Mouse (Mus musculus): ENCODE results near the gene Rab29. TPM values are rescaled to one million over a fixed set of nuclear protein-coding genes. Genes with fewer than 3 reads are reported as not detected.

Rab29 gene
- polyA plus RNA-seq, 1 experiment = 27.0 TPM

DNA sequence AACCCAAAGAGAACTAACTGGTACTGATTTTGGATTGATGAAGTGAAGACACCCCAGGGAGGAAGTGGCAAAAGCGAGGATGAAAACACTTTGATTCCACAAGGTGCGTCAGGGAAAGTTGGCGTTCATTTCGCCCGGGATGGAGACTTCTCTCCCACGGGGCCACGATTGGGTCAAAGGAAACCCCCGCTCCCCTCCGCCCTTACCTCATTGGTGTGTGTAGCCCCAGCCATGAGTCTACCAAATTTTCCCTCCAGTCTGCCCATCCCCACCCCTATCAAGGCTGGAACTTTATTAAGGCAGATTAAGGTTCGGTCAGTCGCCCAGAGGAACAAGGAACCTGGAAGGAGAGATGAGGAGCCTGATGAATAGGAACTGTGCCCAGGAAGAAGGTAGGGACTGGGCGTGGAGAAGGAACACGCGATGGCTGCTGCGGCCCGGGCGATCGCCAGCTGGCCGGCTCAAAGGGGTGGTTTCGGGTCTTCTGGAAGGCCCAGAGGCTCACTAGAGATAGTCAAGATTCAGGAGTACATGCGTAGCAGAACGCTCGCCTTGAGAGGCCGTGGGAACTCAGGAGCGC, 39.7 kb upstream of the Rab29 start, which contains the start of gene Slc41a1:
Gene Slc41a1 (plus strand): TSS at position 287 of the 580 bp plus-strand sequence.
- WGBS = 4% methylated on average over 25 of the region's 25 CpGs
- H3K27me3 ChIP-seq (replicated peaks; ENCODE audit: control insufficient read depth, insufficient read depth, low read length) = no peaks in the 10 kb centered on the region
- H3K4me1 ChIP-seq (ENCODE audit: control insufficient read depth, insufficient read depth, low read length) = no peaks in the 10 kb centered on the region; the same call in 1 of the 2 replicates
- H3K36me3 ChIP-seq (ENCODE audit: control insufficient read depth, insufficient read depth, low read length) = no peaks in the 10 kb centered on the region
- H3K4me3 ChIP-seq (ENCODE audit: insufficient read depth, low read depth, low read length) = peak within 1 kb of the TSS; percentile 65
- no peak for TF ChIP-seq POLR2A (IDR thresholded peaks at IDR 0.05; ENCODE audit: low read depth, low read length)
- TF ChIP-seq CTCF (conservative IDR thresholded peaks at IDR 0.05; ENCODE audit: insufficient read depth, insufficient read length, low read depth, low read length) = no peak
- DNase-seq = no peak
- peak within 1 kb of the TSS; percentile 74 for H3K27ac ChIP-seq (ENCODE audit: insufficient read depth, low read depth, low read length)

DNA sequence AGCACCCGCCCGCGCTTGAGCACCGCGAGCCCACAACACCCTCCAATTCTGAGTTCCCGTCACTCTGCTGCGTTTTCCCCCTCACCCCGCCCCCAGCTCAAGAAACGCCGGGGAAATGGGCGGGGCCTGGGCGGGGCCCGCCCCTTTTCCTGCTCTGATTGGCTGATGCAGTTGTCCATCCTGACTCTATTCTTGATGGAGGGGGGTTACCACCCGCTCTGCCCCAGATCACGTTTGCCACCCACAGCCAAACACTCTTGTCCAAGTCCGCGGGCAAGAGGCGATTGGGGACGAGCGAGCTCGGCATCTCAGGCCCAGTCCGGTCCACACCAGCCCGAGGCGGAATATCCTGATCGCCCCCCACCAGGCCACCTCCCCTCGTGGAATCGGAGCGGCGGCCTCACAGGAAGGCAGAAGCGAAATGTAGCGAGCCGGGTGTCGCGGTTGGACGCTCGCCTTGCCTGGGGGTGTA, 39.2 kb upstream of the Rab29 start:
- Histone ChIP-seq H3K27ac (ENCODE audit: insufficient read depth, low read depth, low read length) (peak overlapping the region; percentile 74), H3K36me3 (ENCODE audit: control insufficient read depth, insufficient read depth, low read length) (no peaks in the 10 kb centered on the region), H3K4me3 (ENCODE audit: insufficient read depth, low read depth, low read length) (peak overlapping the region; percentile 65), H3K4me1 (ENCODE audit: control insufficient read depth, insufficient read depth, low read length) (no peaks in the 10 kb centered on the region; the same call in 1 of the 2 replicates), H3K27me3 (replicated peaks; ENCODE audit: control insufficient read depth, insufficient read depth, low read length) (no peaks in the 10 kb centered on the region)
- peak; percentile 97 for DNase-seq
- peak; percentile 47 for TF ChIP-seq POLR2A (IDR thresholded peaks at IDR 0.05; ENCODE audit: low read depth, low read length)
- TF ChIP-seq CTCF (conservative IDR thresholded peaks at IDR 0.05; ENCODE audit: insufficient read depth, insufficient read length, low read depth, low read length) = no peak
- 0% methylated on average over 36 of the region's 36 CpGs for WGBS

DNA sequence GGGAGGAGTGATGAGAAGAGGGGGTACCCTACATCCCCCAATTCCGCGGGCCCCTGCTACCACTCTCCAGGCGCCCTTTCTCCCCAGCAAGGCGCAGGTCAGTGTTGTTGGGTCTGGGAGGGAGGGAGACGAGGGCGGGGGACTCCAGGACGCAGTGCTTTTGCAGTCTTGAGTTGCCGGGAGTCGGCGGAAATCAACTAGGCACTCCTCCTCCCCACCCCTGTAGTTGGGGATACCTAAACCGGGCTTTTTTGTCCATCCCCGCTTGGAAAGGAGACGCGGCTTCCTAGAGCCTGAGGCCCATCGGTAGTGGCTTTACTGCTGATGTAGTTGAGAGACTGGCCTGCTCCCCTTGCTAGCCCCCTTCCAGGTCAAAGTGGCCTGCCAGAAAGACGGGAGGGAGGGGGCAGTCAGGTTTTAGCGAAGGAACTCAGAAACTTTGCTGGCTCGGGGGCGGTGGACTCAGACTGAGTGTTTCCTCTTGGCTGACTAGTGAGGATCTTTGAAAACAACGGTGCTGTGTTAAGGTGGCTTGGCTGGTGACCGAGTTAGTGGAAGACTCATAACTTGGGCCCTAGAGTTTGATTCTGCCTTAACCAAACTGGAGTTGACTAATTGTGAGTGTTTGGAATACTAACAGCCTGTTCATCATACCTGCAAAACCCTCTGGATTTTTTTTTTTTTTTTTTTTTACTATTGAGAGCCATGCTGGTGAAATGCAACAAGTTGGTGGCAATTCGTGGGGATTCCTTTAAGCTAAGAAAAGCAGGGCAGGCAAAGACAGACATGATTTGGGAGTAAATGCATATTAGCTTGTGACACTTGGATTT, 38.5 kb upstream of the Rab29 start:
- H3K27me3 ChIP-seq (replicated peaks; ENCODE audit: control insufficient read depth, insufficient read depth, low read length) = no peaks in the 10 kb centered on the region
- H3K27ac ChIP-seq (ENCODE audit: insufficient read depth, low read depth, low read length) = peak overlapping the region; percentile 61
- WGBS = 3% methylated on average over 22 of the region's 22 CpGs
- no peaks in the 10 kb centered on the region for H3K36me3 ChIP-seq (ENCODE audit: control insufficient read depth, insufficient read depth, low read length)
- H3K4me1 ChIP-seq (ENCODE audit: control insufficient read depth, insufficient read depth, low read length) = no peaks in the 10 kb centered on the region; the same call in 1 of the 2 replicates
- H3K4me3 ChIP-seq (ENCODE audit: insufficient read depth, low read depth, low read length) = peak overlapping the region; percentile 65
- no peak for TF ChIP-seq CTCF (conservative IDR thresholded peaks at IDR 0.05; ENCODE audit: insufficient read depth, insufficient read length, low read depth, low read length)
- no peak for TF ChIP-seq POLR2A (IDR thresholded peaks at IDR 0.05; ENCODE audit: low read depth, low read length)
- DNase-seq = peak; percentile 29

DNA sequence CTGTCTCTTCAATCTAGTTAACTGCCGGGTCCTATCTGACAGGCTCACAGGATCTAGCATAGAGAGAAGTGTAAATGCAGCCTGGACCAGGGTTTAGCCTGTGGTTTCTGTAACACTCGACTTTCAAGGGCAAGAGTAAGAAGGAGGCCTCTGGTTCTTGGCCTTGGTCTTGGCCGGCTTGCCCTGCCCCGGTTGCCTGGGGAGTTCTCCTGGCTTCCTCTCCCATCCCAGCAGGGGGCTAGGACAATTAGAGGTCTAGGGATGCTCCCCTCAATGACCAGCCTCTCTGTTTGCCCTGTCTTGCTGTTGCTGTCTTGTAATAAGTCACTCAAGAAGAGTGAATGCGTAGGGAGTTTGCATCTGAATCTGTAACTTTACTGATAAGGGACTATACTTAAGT, 37.7 kb upstream of the Rab29 start:
- Histone ChIP-seq H3K4me1 (ENCODE audit: control insufficient read depth, insufficient read depth, low read length) (no peaks in the 10 kb centered on the region; the same call in 1 of the 2 replicates), H3K36me3 (ENCODE audit: control insufficient read depth, insufficient read depth, low read length) (no peaks in the 10 kb centered on the region), H3K27me3 (replicated peaks; ENCODE audit: control insufficient read depth, insufficient read depth, low read length) (no peaks in the 10 kb centered on the region), H3K27ac (ENCODE audit: insufficient read depth, low read depth, low read length) (no peak overlapping the region), H3K4me3 (ENCODE audit: insufficient read depth, low read depth, low read length) (no peak overlapping the region)
- DNase-seq = no peak
- TF ChIP-seq CTCF (conservative IDR thresholded peaks at IDR 0.05; ENCODE audit: insufficient read depth, insufficient read length, low read depth, low read length) (no peak), POLR2A (IDR thresholded peaks at IDR 0.05; ENCODE audit: low read depth, low read length) (no peak)
- 64% methylated on average over 5 of the region's 5 CpGs for WGBS

DNA sequence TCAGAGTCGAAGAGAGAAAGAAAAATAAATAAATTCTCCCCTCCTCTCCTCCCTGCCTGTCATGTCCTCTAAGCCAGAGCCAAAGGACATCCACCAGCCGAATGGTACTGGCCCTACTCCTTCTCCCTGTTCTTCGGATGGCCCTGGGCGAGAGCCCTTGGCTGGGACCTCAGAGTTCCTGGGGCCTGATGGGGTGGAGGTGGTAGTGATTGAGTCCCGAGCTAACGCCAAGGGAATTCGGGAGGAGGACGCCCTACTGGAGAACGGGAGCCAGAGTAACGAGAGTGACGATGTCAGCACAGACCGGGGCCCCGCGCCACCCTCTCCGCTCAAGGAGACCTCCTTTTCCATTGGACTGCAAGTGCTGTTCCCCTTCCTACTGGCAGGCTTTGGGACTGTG, 36.5 kb upstream of the Rab29 start:
- WGBS = 90% methylated on average over 15 of the region's 15 CpGs

DNA sequence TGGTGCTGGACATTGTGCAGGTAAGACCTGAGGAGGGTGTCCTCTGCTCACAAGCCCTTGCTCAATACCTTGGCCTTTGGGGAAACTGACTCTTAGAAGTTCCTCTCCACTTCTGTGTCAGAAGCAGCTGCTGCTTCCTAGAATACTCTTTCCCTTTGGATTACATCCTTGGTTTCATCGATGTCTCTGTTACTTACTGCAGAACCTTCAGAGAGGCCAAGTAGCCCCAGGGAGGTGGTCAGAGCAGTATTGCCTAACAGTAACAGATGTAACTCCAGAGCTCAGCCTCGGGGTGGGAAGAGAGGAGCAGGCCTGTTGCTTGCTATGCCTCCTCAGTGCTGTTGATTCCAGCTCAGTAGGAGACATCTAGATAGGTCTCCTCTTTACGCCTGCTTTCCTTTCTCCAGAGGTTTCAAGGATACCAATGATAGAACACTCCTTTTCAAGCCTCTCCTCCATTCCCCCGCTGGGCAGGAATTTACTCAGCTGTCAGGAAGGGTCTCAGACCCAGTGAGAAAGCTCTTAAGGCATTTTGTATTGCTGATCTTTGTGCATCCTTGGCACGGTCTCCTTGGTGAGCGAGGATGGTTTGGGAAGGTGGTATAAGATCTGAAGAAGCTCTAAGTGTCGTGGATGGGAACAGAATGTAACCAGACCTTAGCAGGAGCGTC, 35.9 kb upstream of the Rab29 start:
- no peak overlapping the region for H3K27ac ChIP-seq (ENCODE audit: insufficient read depth, low read depth, low read length)
- no peaks in the 10 kb centered on the region; the same call in 1 of the 2 replicates for H3K4me1 ChIP-seq (ENCODE audit: control insufficient read depth, insufficient read depth, low read length)
- DNase-seq = no peak
- H3K36me3 ChIP-seq (ENCODE audit: control insufficient read depth, insufficient read depth, low read length) = no peaks in the 10 kb centered on the region
- TF ChIP-seq POLR2A (IDR thresholded peaks at IDR 0.05; ENCODE audit: low read depth, low read length) = no peak
- no peak for TF ChIP-seq CTCF (conservative IDR thresholded peaks at IDR 0.05; ENCODE audit: insufficient read depth, insufficient read length, low read depth, low read length)
- H3K27me3 ChIP-seq (replicated peaks; ENCODE audit: control insufficient read depth, insufficient read depth, low read length) = no peaks in the 10 kb centered on the region
- WGBS = 89% methylated on average over 8 of the region's 8 CpGs
- no peak overlapping the region for H3K4me3 ChIP-seq (ENCODE audit: insufficient read depth, low read depth, low read length)

More for the DNA sequence above, 36.5 kb upstream of the Rab29 start:
- no peak overlapping the region for H3K4me3 ChIP-seq (ENCODE audit: insufficient read depth, low read depth, low read length)
- DNase-seq = no peak
- H3K27me3 ChIP-seq (replicated peaks; ENCODE audit: control insufficient read depth, insufficient read depth, low read length) = no peaks in the 10 kb centered on the region
- H3K4me1 ChIP-seq (ENCODE audit: control insufficient read depth, insufficient read depth, low read length) = no peaks in the 10 kb centered on the region; the same call in 1 of the 2 replicates
- no peak for TF ChIP-seq CTCF (conservative IDR thresholded peaks at IDR 0.05; ENCODE audit: insufficient read depth, insufficient read length, low read depth, low read length)
- no peak for TF ChIP-seq POLR2A (IDR thresholded peaks at IDR 0.05; ENCODE audit: low read depth, low read length)
- no peaks in the 10 kb centered on the region for H3K36me3 ChIP-seq (ENCODE audit: control insufficient read depth, insufficient read depth, low read length)
- H3K27ac ChIP-seq (ENCODE audit: insufficient read depth, low read depth, low read length) = no peak overlapping the region
